Mouse (Mus musculus) kidney, adult 2 months (tissue): ENCODE data around the gene 9630041A04Rik.

Experiments used
- CTCF ChIP-seq: fragments of 200-500 bp; conservative IDR thresholded peaks from 2 replicates; pipeline ENCODE4 v1.5.1; 2011; ENCODE audit warnings: low read depth, mild to moderate bottlenecking, control low read depth, low read length, moderate library complexity, mixed read lengths; ENCODE audit not compliant: insufficient read depth, insufficient read length
- POLR2A ChIP-seq: fragments of 200-500 bp; IDR thresholded peaks from one replicate; pipeline ENCODE4 v1.6.1; 2011; ENCODE audit warnings: low read depth, low read length, control low read depth

DNA sequence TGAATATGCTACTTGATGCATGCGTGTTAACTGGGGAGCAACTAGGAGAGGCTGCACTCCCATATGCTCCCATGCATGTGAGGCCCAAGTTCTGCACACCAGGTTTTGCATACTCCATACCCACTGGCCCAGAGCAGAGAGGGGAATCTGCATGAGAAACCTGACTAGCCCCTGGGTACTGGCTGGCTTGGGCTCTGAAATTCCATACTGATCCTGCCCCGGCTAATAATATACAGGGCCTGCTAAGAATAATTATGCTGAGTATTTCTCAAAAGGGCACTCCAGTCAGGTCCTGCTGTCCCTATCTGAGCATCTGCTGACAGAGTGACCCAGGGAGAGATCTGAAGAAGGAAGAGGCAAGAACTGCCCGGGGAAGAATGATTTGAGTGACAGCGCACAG, 92.9 kb downstream of the 9630041A04Rik start:
- TF ChIP-seq POLR2A (no peak), CTCF (no peak)
